Mouse (Mus musculus) frontal cortex, postnatal 10 days (tissue): ENCODE measurements around the gene Vtn.
"Not testable (repeated sequence)": the region's sequence is repeated elsewhere in the genome, so short reads cannot be mapped to it uniquely, and the experiment has no call there.

Source experiments
- DNase-seq, 2 experiments: peaks; one replicate each; pipeline ENCODE4 v3.0.0; 2022; ENCODE audit warnings: low spot score in 2 of 2, mixed read lengths in 1 of 2

Vtn gene

GRCm38 (mm10) chr11:78497544-78498522 is 1.1 kb upstream of the Vtn start, which contains the start of gene Sarm1:
Gene Sarm1 (minus strand): TSS chr11:78497754.
- DNase-seq, result peak; percentile 93 to 95

DNA sequence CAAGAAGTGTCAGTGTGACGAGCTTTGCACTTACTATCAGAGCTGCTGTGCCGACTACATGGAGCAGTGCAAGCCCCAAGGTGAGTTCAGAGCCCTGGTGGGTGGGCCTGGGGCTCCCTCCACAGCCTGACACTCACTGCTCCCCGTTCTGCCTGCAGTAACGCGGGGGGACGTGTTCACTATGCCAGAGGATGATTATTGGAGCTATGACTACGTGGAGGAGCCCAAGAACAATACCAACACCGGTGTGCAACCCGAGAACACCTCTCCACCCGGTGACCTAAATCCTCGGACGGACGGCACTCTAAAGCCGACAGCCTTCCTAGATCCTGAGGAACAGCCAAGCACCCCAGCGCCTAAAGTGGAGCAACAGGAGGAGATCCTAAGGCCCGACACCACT is 652 bp downstream of the Vtn start:
- no peak for DNase-seq

DNA sequence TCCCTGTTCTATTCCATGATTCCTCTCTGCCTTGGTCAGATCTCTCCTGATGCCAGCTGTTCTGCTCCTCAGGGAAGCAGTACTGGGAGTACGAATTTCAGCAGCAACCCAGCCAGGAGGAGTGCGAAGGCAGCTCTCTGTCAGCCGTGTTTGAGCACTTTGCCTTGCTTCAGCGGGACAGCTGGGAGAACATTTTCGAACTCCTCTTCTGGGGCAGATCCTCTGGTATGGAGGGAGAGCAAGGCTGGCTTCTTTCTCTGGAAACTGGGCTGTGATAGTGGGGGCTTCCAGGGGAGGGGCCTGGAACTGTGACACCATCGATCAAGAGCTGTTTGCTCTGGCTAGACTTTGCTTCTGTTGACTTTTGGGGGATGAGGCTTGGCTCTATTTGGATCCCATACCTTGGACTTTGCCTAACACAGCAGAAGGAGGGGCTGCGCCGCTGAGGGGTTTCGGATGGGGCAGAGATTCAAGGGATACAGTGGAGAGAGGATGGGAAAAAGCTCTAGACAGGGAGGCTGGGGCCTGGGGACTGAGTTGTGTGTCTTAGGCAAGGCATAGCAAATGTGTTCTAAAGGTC is 1.8 kb downstream of the Vtn start:
- no peak for DNase-seq

DNA sequence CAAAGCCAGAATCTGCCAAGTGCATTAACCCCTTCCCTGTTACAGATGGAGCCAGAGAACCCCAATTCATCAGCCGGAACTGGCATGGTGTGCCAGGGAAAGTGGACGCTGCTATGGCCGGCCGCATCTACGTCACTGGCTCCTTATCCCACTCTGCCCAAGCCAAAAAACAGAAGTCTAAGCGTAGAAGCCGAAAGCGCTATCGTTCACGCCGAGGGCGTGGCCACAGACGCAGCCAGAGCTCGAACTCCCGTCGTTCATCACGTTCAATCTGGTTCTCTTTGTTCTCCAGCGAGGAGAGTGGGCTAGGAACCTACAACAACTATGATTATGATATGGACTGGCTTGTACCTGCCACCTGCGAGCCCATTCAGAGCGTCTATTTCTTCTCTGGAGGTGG is 2.6 kb downstream of the Vtn start:
- DNase-seq, result no peak

GRCm38 (mm10) chr11:78502909-78503650 is 4.2 kb downstream of the Vtn start, which contains the start of gene Sebox:
Gene Sebox (plus strand): TSS chr11:78503447.
- no peak for DNase-seq

- DNase-seq, result no peak
These were observed 6.5 kb downstream of the Vtn start for GRCm38 (mm10) chr11:78505430-78505829.

- no peak for DNase-seq
These were observed 10.3 kb downstream of the Vtn start for GRCm38 (mm10) chr11:78509148-78509547.

- DNase-seq, result peak; percentile 86 to 87
These were observed 13.4 kb downstream of the Vtn start, which contains the start of the genes Tmem199 and Poldip2 for GRCm38 (mm10) chr11:78512025-78512957. Gene Tmem199 (minus strand): TSS chr11:78512172. Gene Poldip2 (plus strand): TSS chr11:78512193.

DNA sequence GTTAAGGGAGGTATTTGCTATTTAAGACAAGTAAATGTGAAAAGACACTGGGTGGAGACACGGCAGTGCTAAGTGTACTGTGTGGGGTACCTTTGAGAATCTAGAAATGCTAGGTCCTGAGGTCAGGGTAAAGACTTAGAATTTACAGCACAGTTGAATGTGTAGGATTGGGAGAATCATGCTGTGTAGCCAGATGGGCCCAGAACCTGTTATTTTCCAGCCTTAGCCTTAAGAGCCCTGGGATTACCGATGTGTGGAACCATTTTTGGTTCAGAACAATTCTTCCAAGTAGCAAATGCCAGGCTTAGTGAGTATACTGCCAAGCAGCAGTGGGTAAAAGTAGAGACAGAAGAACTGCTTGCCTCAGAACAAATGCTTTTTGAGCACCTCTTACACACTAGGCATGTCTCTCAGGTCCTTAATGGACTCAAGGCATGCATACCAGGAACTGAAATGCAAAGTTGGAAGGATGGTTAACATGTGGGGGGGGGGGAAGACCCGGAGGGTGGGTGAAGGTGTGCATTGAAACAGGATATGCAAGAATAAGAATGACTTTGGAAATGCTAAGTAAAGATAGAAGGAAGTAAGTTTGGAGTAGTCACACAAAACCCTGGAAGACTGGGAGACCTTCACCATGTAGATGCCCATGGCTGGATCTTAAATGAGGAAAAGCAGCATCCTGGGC is 14.4 kb downstream of the Vtn start:
- DNase-seq, result no peak

GRCm38 (mm10) chr11:78515549-78516325 is 16.8 kb downstream of the Vtn start:
- DNase-seq, result no peak

- DNase-seq, result no peak
These were observed 20.0 kb downstream of the Vtn start for GRCm38 (mm10) chr11:78518931-78519330.

GRCm38 (mm10) chr11:78521880-78522279 is 23.0 kb downstream of the Vtn start:
- DNase-seq, result no peak

DNA sequence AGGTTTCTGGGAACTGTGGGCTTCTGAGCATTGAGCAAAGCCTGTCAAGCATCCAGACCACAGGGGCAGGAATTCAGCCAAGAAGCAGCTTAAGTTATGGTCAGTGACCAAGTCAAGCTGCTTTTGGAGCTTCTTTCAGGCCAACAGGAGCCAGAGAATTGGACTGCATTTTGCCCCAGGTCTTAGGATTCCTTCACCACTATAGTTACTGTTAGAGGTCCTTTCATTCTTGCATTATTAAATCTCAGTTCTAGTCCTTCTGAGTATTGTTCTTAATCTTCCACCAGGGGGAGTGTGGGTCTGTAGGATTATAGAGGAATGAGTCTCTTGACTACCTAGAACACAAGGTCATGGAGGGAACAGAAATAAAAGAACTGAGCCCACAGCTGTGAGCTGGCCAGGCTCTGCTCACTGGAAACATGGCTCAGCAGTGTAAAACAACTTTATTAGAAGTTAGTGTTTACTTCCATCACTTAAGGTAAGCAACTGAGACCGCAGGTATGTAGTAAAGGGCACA is 23.6 kb downstream of the Vtn start:
- no peak for DNase-seq

DNA sequence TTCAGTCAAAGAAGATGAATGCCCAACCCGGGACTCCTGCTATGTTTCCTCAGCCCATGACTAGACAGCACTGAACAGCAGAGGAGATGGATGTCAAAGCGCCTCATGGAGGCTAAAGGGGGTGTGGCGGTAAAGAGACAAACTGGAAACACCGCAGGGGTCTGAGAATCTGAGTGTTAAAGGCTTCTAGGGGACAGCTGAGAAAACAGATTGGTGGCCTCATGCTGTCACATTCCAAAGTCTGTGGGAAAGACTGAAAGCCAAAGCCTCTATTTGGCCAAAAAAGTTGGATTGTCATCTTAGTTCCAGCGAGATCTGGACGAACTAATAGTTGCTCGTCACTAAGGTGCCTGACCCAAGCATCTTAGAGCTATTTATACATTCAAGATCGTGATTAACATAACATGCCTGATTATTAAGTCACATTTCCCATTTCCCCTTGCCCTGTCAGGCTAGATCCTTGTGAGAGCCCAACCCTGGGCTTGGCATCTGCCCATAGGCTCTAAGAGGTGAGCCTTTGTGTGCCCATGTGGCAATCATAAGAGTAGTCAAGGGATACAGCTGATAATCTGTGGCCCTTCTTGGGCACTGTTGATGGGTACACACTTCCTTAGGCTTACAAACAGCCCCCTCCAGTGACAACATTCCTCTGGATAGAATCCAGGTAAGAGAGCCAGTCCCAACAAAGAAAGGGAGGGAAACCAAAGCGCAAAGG is 24.5 kb downstream of the Vtn start:
- DNase-seq, result no peak

GRCm38 (mm10) chr11:78524838-78525237 is 25.9 kb downstream of the Vtn start:
- DNase-seq, result no peak

- no peak for DNase-seq
These were observed 29.8 kb downstream of the Vtn start for GRCm38 (mm10) chr11:78528714-78529113.

- DNase-seq, result no peak
These were observed 31.1 kb downstream of the Vtn start for GRCm38 (mm10) chr11:78530001-78530400.

- DNase-seq, result no peak
These were observed 32.2 kb downstream of the Vtn start for GRCm38 (mm10) chr11:78531046-78531445.

DNA sequence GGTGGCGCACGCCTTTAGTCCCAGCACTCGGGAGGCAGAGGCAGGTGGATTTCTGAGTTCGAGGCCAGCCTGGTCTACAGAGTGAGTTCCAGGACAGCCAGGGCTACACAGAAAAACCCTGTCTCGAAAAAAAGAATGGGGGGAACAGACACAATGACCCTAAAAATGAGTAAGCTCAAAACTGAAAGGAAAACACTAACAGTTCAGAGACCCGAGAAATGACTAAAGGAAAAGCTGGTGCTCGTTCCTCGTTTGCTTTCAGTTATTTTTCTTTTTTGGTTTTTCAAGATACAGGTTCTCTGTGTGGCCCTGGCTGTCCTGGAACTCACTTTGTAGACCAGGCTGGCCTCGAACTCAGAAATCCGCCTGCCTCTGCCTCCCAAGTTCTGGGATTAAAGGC is 32.6 kb downstream of the Vtn start:
- DNase-seq, result not testable (repeated sequence)
